In the genomic region with DNA sequence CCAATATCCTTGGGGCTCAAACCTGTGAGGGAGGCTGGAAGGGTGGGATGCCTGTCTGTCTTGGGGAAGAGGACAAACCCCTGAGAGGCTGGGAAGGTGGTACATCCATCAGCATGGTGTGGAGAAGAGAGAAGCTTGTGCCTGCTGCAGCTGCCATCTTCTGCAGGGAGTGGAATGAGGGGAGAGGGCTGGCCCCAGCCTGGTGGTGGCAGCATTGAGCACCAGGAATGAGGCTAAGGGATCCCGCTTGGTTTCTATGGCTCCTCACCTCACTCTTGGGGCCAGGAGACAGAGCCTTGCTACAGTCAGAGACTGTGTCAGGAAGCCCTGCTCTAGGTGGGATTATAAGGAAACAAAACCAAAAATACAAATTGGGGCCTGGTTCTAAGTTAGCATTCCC, we compare ENCODE assay signal across 14 mouse cellular contexts. TPM values are rescaled to one million over a fixed set of nuclear protein-coding genes. Genes with fewer than 3 reads are reported as not detected.
DNase-seq lines count a peak whose midpoint lies in the region; ATAC-seq and TF ChIP-seq lines count a peak whose summit lies in the region.
"Had no signal": no experiment of that assay in that cellular context is flagged by ENCODE, and none has a peak within 500 bp of the region (broad histone marks: within the 10 kb centered on the region; RNA-seq: fewer than 3 reads in every experiment).

No protein-coding gene starts in this region.

- TF ChIP-seq CTCF in hindbrain, postnatal 0 days (IDR thresholded peaks at IDR 0.05; ENCODE audit: low read depth): peak; percentile 51
- TF ChIP-seq CTCF in liver, postnatal 0 days (IDR thresholded peaks at IDR 0.05; ENCODE audit: low read depth): peak; percentile 44
- TF ChIP-seq CTCF in cortical plate, adult 2 months (IDR thresholded peaks at IDR 0.05; ENCODE audit: extremely low read depth, insufficient read depth, low read length): 0 out of 2 replicates have a peak, but pooled peaks have one; percentile 17

- H3K9ac ChIP-seq in hindbrain, postnatal 0 days (replicated peaks; ENCODE audit: low read length): no peak overlapping the region
- no peak overlapping the region for H3K9ac ChIP-seq in liver, postnatal 0 days (replicated peaks)
- H3K9ac ChIP-seq in liver, embryonic 11.5 days (ENCODE audit: low read depth, low read length): no peak overlapping the region
- H3K9ac ChIP-seq: heart, embryonic 15.5 days; limb, embryonic 12.5 days had no signal

- TF ChIP-seq EP300 in liver, postnatal 0 days (IDR thresholded peaks at IDR 0.05; ENCODE audit: low read depth): no peak

- no peak for ATAC-seq in hindbrain, postnatal 0 days
- no peak for ATAC-seq in liver, postnatal 0 days
- no peak for ATAC-seq in liver, embryonic 11.5 days (replicated peaks; ENCODE audit: low FRiP score)

- DNase-seq in adrenal gland, adult 2 months: peak; percentile 15
- DNase-seq in adrenal gland, adult 8-10 months: no peak
- DNase-seq in hindbrain, postnatal 0 days (ENCODE audit: low spot score): no peak
- no peak for DNase-seq in hindbrain, embryonic 10.5 days (ENCODE audit: low spot score)
- DNase-seq in liver, postnatal 0 days: no peak
- no peak for DNase-seq in liver, embryonic 11.5 days (ENCODE audit: low spot score)
- no peak for DNase-seq in forebrain, embryonic 10.5 days (ENCODE audit: extremely low spot score, low spot score)
- DNase-seq: cerebellum, adult 9-11 months; layer of hippocampus, adult 9-11 months; lung, postnatal 14 days had no signal

- no peak overlapping the region for H3K4me3 ChIP-seq in hindbrain, postnatal 0 days (ENCODE audit: low read length)
- H3K4me3 ChIP-seq in hindbrain, embryonic 10.5 days: no peak overlapping the region
- no peak overlapping the region for H3K4me3 ChIP-seq in liver, postnatal 0 days (ENCODE audit: low read depth, low read length)
- H3K4me3 ChIP-seq in liver, embryonic 11.5 days (ENCODE audit: low read depth, low read length): no peak overlapping the region
- H3K4me3 ChIP-seq in cortical plate, adult 2 months (ENCODE audit: insufficient read depth, low read length): no peak overlapping the region
- H3K4me3 ChIP-seq in forebrain, embryonic 10.5 days: no peak overlapping the region
- H3K4me3 ChIP-seq: erythroblast, embryonic 14.5 days; heart, embryonic 15.5 days; limb, embryonic 12.5 days had no signal

- H3K4me1 ChIP-seq in hindbrain, postnatal 0 days (ENCODE audit: insufficient read depth, low read length): no peaks in the 10 kb centered on the region
- peaks cover 10% of the 10 kb centered on the region for H3K4me1 ChIP-seq in hindbrain, embryonic 10.5 days (replicated peaks)
- no peaks in the 10 kb centered on the region for H3K4me1 ChIP-seq in liver, postnatal 0 days (ENCODE audit: insufficient read depth)
- no peaks in the 10 kb centered on the region for H3K4me1 ChIP-seq in liver, embryonic 11.5 days (replicated peaks; ENCODE audit: control insufficient read depth, insufficient read depth, low read length)
- no peaks in the 10 kb centered on the region for H3K4me1 ChIP-seq in cortical plate, adult 2 months (ENCODE audit: control insufficient read depth, insufficient read depth, low read length)
- peaks cover 39% of the 10 kb centered on the region for H3K4me1 ChIP-seq in forebrain, embryonic 10.5 days

- WGBS in hindbrain, postnatal 0 days: 60% methylated on average over 1 of the region's 1 CpGs
- WGBS in hindbrain, embryonic 10.5 days: 63% methylated on average over 1 of the region's 1 CpGs
- 35% methylated on average over 1 of the region's 1 CpGs for WGBS in liver, postnatal 0 days (ENCODE audit: insufficient replicate concordance)
- WGBS in liver, embryonic 11.5 days: 52% methylated on average over 1 of the region's 1 CpGs
- WGBS in forebrain, embryonic 10.5 days: 52% methylated on average over 1 of the region's 1 CpGs

- no peaks in the 10 kb centered on the region for H3K36me3 ChIP-seq in hindbrain, postnatal 0 days (ENCODE audit: insufficient read depth, low read length)
- no peaks in the 10 kb centered on the region for H3K36me3 ChIP-seq in hindbrain, embryonic 10.5 days
- H3K36me3 ChIP-seq in liver, postnatal 0 days (replicated peaks; ENCODE audit: insufficient read depth, low read length): no peaks in the 10 kb centered on the region
- H3K36me3 ChIP-seq in liver, embryonic 11.5 days (ENCODE audit: control insufficient read depth, insufficient read depth, low read length): no peaks in the 10 kb centered on the region
- no peaks in the 10 kb centered on the region for H3K36me3 ChIP-seq in forebrain, embryonic 10.5 days (replicated peaks)
- H3K36me3 ChIP-seq: heart, embryonic 15.5 days; limb, embryonic 12.5 days had no signal

- no peak overlapping the region for H3K27ac ChIP-seq in hindbrain, postnatal 0 days
- no peak overlapping the region for H3K27ac ChIP-seq in hindbrain, embryonic 10.5 days
- no peak overlapping the region for H3K27ac ChIP-seq in liver, postnatal 0 days (ENCODE audit: low read depth)
- H3K27ac ChIP-seq in liver, embryonic 11.5 days (ENCODE audit: low read depth, low read length): no peak overlapping the region
- H3K27ac ChIP-seq in cortical plate, adult 2 months (ENCODE audit: insufficient read depth, low read length): no peak overlapping the region
- H3K27ac ChIP-seq in forebrain, embryonic 10.5 days: no peak overlapping the region
- H3K27ac ChIP-seq: heart, embryonic 15.5 days; limb, embryonic 12.5 days had no signal

- no peaks in the 10 kb centered on the region for H3K9me3 ChIP-seq in hindbrain, postnatal 0 days (ENCODE audit: low read length)
- no peaks in the 10 kb centered on the region for H3K9me3 ChIP-seq in hindbrain, embryonic 10.5 days
- H3K9me3 ChIP-seq in liver, postnatal 0 days (ENCODE audit: low read length): no peaks in the 10 kb centered on the region
- no peaks in the 10 kb centered on the region for H3K9me3 ChIP-seq in liver, embryonic 11.5 days (ENCODE audit: control insufficient read depth, low read length)
- no peaks in the 10 kb centered on the region for H3K9me3 ChIP-seq in forebrain, embryonic 10.5 days
- H3K9me3 ChIP-seq: heart, embryonic 15.5 days; limb, embryonic 12.5 days had no signal

- no peaks in the 10 kb centered on the region for H3K27me3 ChIP-seq in hindbrain, postnatal 0 days (ENCODE audit: insufficient read depth, low read length)
- peaks cover 6% of the 10 kb centered on the region; the same call in 1 of the 2 replicates for H3K27me3 ChIP-seq in hindbrain, embryonic 10.5 days (ENCODE audit: insufficient read depth, poor library complexity, severe bottlenecking)
- H3K27me3 ChIP-seq in liver, postnatal 0 days (ENCODE audit: insufficient read depth, low read length): no peaks in the 10 kb centered on the region
- no peaks in the 10 kb centered on the region for H3K27me3 ChIP-seq in liver, embryonic 11.5 days (replicated peaks; ENCODE audit: control insufficient read depth, insufficient read depth, low read length)
- peaks cover 4% of the 10 kb centered on the region; the same call in 1 of the 2 replicates for H3K27me3 ChIP-seq in forebrain, embryonic 10.5 days (ENCODE audit: poor library complexity, severe bottlenecking)
- H3K27me3 ChIP-seq: heart, embryonic 15.5 days; limb, embryonic 12.5 days had no signal

- no peak for TF ChIP-seq POLR2A in cortical plate, adult 2 months (IDR thresholded peaks at IDR 0.05; ENCODE audit: extremely low read depth, insufficient read depth, low read length)

- no peak overlapping the region for H3K4me2 ChIP-seq in hindbrain, postnatal 0 days (ENCODE audit: low read depth, low read length)
- H3K4me2 ChIP-seq in liver, postnatal 0 days (ENCODE audit: low read depth, low read length): no peak overlapping the region
- H3K4me2 ChIP-seq in liver, embryonic 11.5 days: no peak overlapping the region
- H3K4me2 ChIP-seq: heart, embryonic 15.5 days; limb, embryonic 12.5 days had no signal

RNA-seq across cellular contexts. Expression of a gene that starts 52.7 kb away (rescaled TPM):
- total RNA-seq in adrenal gland, adult 2 months (2021): 1 to 10 TPM; 1.1 to 3.1 TPM
- 2.0 and 2.8 TPM in 2 replicates for polyA plus RNA-seq in adrenal gland, adult 2 months (2012; rRNA removed)
- total RNA-seq in adrenal gland, adult 8-10 months (2022): 1 to 10 TPM in 3 of 4 experiments, under 1 TPM in 1; 0.68 to 2.6 (median 1.7) TPM
- 157 and 198 TPM in 2 replicates for total RNA-seq in hindbrain, postnatal 0 days (2014; rRNA removed)
- polyA plus RNA-seq in hindbrain, postnatal 0 days (2015; fragmentation: Nextera tagmentation; extraction: Ambion mirVana): 25.0 and 28.6 TPM in 2 replicates
- 2.6 and 6.1 TPM in 2 replicates for polyA plus RNA-seq in hindbrain, embryonic 10.5 days (2016; fragmentation: Nextera tagmentation; extraction: Ambion mirVana)
- 0.09 TPM in 1 of 2 replicates, not detected in the other for polyA plus RNA-seq in liver, postnatal 0 days (2015; fragmentation: Nextera tagmentation; extraction: Ambion mirVana)
- 0.96 and 1.2 TPM in 2 replicates for polyA plus RNA-seq in liver, embryonic 11.5 days (2014; fragmentation: Nextera tagmentation; extraction: Ambion mirVana)
- 151 TPM in 2 replicates for polyA plus RNA-seq in cortical plate, adult 2 months (2012; rRNA removed)
- polyA plus RNA-seq in forebrain, embryonic 10.5 days (2016; fragmentation: Nextera tagmentation; extraction: Ambion mirVana): 0.49 and 0.58 TPM in 2 replicates
- polyA plus RNA-seq: erythroblast, embryonic 14.5 days had no signal
